Mouse (Mus musculus): ENCODE data around the gene Sbk1. TPM values are rescaled to one million over a fixed set of nuclear protein-coding genes. Genes with fewer than 3 reads are reported as not detected.

Sbk1 gene
- total and polyA plus RNA-seq, 2 experiments from 2014 or later = 184 to 535 TPM

- H3K9ac ChIP-seq (replicated peaks; ENCODE audit: low read length, poor library complexity, severe bottlenecking) = no peak overlapping the region
- no peaks in the 10 kb centered on the region for H3K36me3 ChIP-seq (ENCODE audit: insufficient read depth, low read length)
- TF ChIP-seq CTCF (IDR thresholded peaks at IDR 0.05) = no peak
- H3K27ac ChIP-seq (ENCODE audit: low read depth, low read length) = no peak overlapping the region
- no peak for DNase-seq (ENCODE audit: low spot score)
- H3K4me2 ChIP-seq (ENCODE audit: low read depth, low read length, poor library complexity, severe bottlenecking) = no peak overlapping the region
- no peaks in the 10 kb centered on the region for H3K9me3 ChIP-seq (ENCODE audit: low read length)
- H3K27me3 ChIP-seq (ENCODE audit: insufficient read depth, low read length) = no peaks in the 10 kb centered on the region
- no peak for ATAC-seq (ENCODE audit: low FRiP score)
- no peak overlapping the region for H3K4me3 ChIP-seq (ENCODE audit: low read depth, low read length)
- 88% methylated on average over 9 of the region's 9 CpGs for WGBS
- H3K4me1 ChIP-seq (ENCODE audit: insufficient read depth, low read length) = no peaks in the 10 kb centered on the region
Observed at GRCm38 (mm10) chr7:126329907-126330645, 57.7 kb downstream of the Sbk1 start.

- Histone ChIP-seq H3K27ac (ENCODE audit: low read depth, low read length) (no peak overlapping the region), H3K36me3 (ENCODE audit: insufficient read depth, low read length) (no peaks in the 10 kb centered on the region), H3K4me2 (ENCODE audit: low read depth, low read length, poor library complexity, severe bottlenecking) (no peak overlapping the region), H3K4me3 (ENCODE audit: low read depth, low read length) (no peak overlapping the region), H3K27me3 (ENCODE audit: insufficient read depth, low read length) (no peaks in the 10 kb centered on the region), H3K4me1 (ENCODE audit: insufficient read depth, low read length) (no peaks in the 10 kb centered on the region), H3K9ac (replicated peaks; ENCODE audit: low read length, poor library complexity, severe bottlenecking) (no peak overlapping the region), H3K9me3 (ENCODE audit: low read length) (no peaks in the 10 kb centered on the region)
- WGBS = 54% methylated on average over 2 of the region's 2 CpGs
- ATAC-seq (ENCODE audit: low FRiP score) = no peak
- DNase-seq (ENCODE audit: low spot score) = no peak
- no peak for TF ChIP-seq CTCF (IDR thresholded peaks at IDR 0.05)
Observed at GRCm38 (mm10) chr7:126330693-126331092, 58.3 kb downstream of the Sbk1 start.

- Histone ChIP-seq H3K4me3 (ENCODE audit: low read depth, low read length) (no peak overlapping the region), H3K27ac (ENCODE audit: low read depth, low read length) (no peak overlapping the region), H3K36me3 (ENCODE audit: insufficient read depth, low read length) (no peaks in the 10 kb centered on the region), H3K9ac (replicated peaks; ENCODE audit: low read length, poor library complexity, severe bottlenecking) (no peak overlapping the region), H3K9me3 (ENCODE audit: low read length) (no peaks in the 10 kb centered on the region), H3K27me3 (ENCODE audit: insufficient read depth, low read length) (no peaks in the 10 kb centered on the region), H3K4me1 (ENCODE audit: insufficient read depth, low read length) (no peaks in the 10 kb centered on the region), H3K4me2 (ENCODE audit: low read depth, low read length, poor library complexity, severe bottlenecking) (no peak overlapping the region)
- 70% methylated on average over 3 of the region's 3 CpGs for WGBS
- ATAC-seq (ENCODE audit: low FRiP score) (no peak), DNase-seq (ENCODE audit: low spot score) (no peak)
- TF ChIP-seq CTCF (IDR thresholded peaks at IDR 0.05) = no peak
Observed at GRCm38 (mm10) chr7:126332691-126333090, 60.3 kb downstream of the Sbk1 start.

- TF ChIP-seq CTCF (IDR thresholded peaks at IDR 0.05) = peak; percentile 49
- Histone ChIP-seq H3K9me3 (ENCODE audit: low read length) (no peaks in the 10 kb centered on the region), H3K27me3 (ENCODE audit: insufficient read depth, low read length) (no peaks in the 10 kb centered on the region), H3K4me2 (ENCODE audit: low read depth, low read length, poor library complexity, severe bottlenecking) (no peak overlapping the region), H3K4me3 (ENCODE audit: low read depth, low read length) (no peak overlapping the region), H3K36me3 (ENCODE audit: insufficient read depth, low read length) (no peaks in the 10 kb centered on the region), H3K27ac (ENCODE audit: low read depth, low read length) (no peak overlapping the region), H3K9ac (replicated peaks; ENCODE audit: low read length, poor library complexity, severe bottlenecking) (no peak overlapping the region), H3K4me1 (ENCODE audit: insufficient read depth, low read length) (no peaks in the 10 kb centered on the region)
- DNase-seq (ENCODE audit: low spot score) (peak; percentile 21), ATAC-seq (ENCODE audit: low FRiP score) (no peak)
- WGBS = 81% methylated on average over 1 of the region's 1 CpGs
Observed at GRCm38 (mm10) chr7:126335556-126335955, 63.1 kb downstream of the Sbk1 start.

GRCm38 (mm10) chr7:126338906-126339305, 66.5 kb downstream of the Sbk1 start:
- no peak overlapping the region for H3K27ac ChIP-seq (ENCODE audit: low read depth, low read length)
- H3K36me3 ChIP-seq (ENCODE audit: insufficient read depth, low read length) = no peaks in the 10 kb centered on the region
- DNase-seq (ENCODE audit: low spot score) (no peak), ATAC-seq (ENCODE audit: low FRiP score) (no peak)
- no peaks in the 10 kb centered on the region for H3K4me1 ChIP-seq (ENCODE audit: insufficient read depth, low read length)
- no peak overlapping the region for H3K4me3 ChIP-seq (ENCODE audit: low read depth, low read length)
- no peak overlapping the region for H3K4me2 ChIP-seq (ENCODE audit: low read depth, low read length, poor library complexity, severe bottlenecking)
- 84% methylated on average over 8 of the region's 8 CpGs for WGBS
- H3K9me3 ChIP-seq (ENCODE audit: low read length) = no peaks in the 10 kb centered on the region
- H3K27me3 ChIP-seq (ENCODE audit: insufficient read depth, low read length) = no peaks in the 10 kb centered on the region
- TF ChIP-seq CTCF (IDR thresholded peaks at IDR 0.05) = no peak
- no peak overlapping the region for H3K9ac ChIP-seq (replicated peaks; ENCODE audit: low read length, poor library complexity, severe bottlenecking)

GRCm38 (mm10) chr7:126339521-126339971, 67.1 kb downstream of the Sbk1 start:
- Histone ChIP-seq H3K4me1 (ENCODE audit: insufficient read depth, low read length) (no peaks in the 10 kb centered on the region), H3K27ac (ENCODE audit: low read depth, low read length) (no peak overlapping the region), H3K27me3 (ENCODE audit: insufficient read depth, low read length) (no peaks in the 10 kb centered on the region), H3K9me3 (ENCODE audit: low read length) (no peaks in the 10 kb centered on the region), H3K4me2 (ENCODE audit: low read depth, low read length, poor library complexity, severe bottlenecking) (no peak overlapping the region), H3K4me3 (ENCODE audit: low read depth, low read length) (no peak overlapping the region), H3K36me3 (ENCODE audit: insufficient read depth, low read length) (no peaks in the 10 kb centered on the region), H3K9ac (replicated peaks; ENCODE audit: low read length, poor library complexity, severe bottlenecking) (no peak overlapping the region)
- no peak for TF ChIP-seq CTCF (IDR thresholded peaks at IDR 0.05)
- ATAC-seq (ENCODE audit: low FRiP score) = no peak
- DNase-seq (ENCODE audit: low spot score) = no peak
- 70% methylated on average over 8 of the region's 8 CpGs for WGBS

All from midbrain, postnatal 0 days (tissue).